Mouse (Mus musculus) intestine, postnatal 0 days (tissue): ENCODE measurements at regions not wholly inside any gene's neighbourhood (a gene's known extent, or its start where the extent isn't known, plus 50 kb on each side); places are given as distances from the start of the nearest gene placed in this dataset.
"Not testable (repeated sequence)": the region's sequence is repeated elsewhere in the genome, so short reads cannot be mapped to it uniquely, and the experiment has no call there.

Experiments used
- ATAC-seq: fragments of 200-750 bp; cut with Nextera tagmentation; 2 replicates; pipeline ENCODE4 v1.8.0; 2017; ENCODE audit warnings: mild to moderate bottlenecking, moderate TSS enrichment, moderate library complexity
- H3K27ac ChIP-seq: fragments of 300-500 bp; sonication (generic); 2 replicates; pipeline ENCODE4 v1.5.1; 2014; ENCODE audit warnings: mild to moderate bottlenecking, low read depth, low read length, moderate library complexity
- H3K27me3 ChIP-seq: fragments of 300-500 bp; sonication (generic); replicated peaks from 2 replicates; pipeline ENCODE4 v1.6.1; 2014; ENCODE audit warnings: low read length, mixed read lengths; ENCODE audit not compliant: control insufficient read depth, insufficient read depth
- H3K36me3 ChIP-seq: fragments of 300-500 bp; sonication (generic); 2 replicates; pipeline ENCODE4 v1.6.1; 2014; ENCODE audit warnings: mild to moderate bottlenecking, moderate library complexity; ENCODE audit not compliant: control insufficient read depth, insufficient read depth
- H3K4me1 ChIP-seq: fragments of 300-500 bp; sonication (generic); replicated peaks from 2 replicates; pipeline ENCODE4 v1.6.1; 2014; ENCODE audit warnings: antibody characterized with exemption, low read length, mixed read lengths; ENCODE audit not compliant: control insufficient read depth, insufficient read depth
- H3K4me2 ChIP-seq: fragments of 300-500 bp; sonication (generic); replicated peaks from 2 replicates; pipeline ENCODE4 v1.6.1; 2014; ENCODE audit warnings: low read depth, mild to moderate bottlenecking, moderate library complexity
- H3K4me3 ChIP-seq: fragments of 300-500 bp; sonication (generic); 2 replicates; pipeline ENCODE4 v1.5.1; 2014; ENCODE audit warnings: low read depth, low read length
- H3K9ac ChIP-seq: fragments of 300-500 bp; sonication (generic); 2 replicates; pipeline ENCODE4 v1.6.1; 2014; ENCODE audit warnings: mild to moderate bottlenecking, low read depth, low read length
- H3K9me3 ChIP-seq: fragments of 300-500 bp; sonication (generic); 2 replicates; pipeline ENCODE4 v1.6.1; 2016; ENCODE audit warnings: mixed run types; ENCODE audit not compliant: control insufficient read depth
- CTCF ChIP-seq: sonication (generic); IDR thresholded peaks from 2 replicates; pipeline ENCODE4 v1.5.1; 2016; ENCODE audit warnings: low read depth, mild to moderate bottlenecking, control low read depth, antibody characterized with exemption, moderate library complexity
- WGBS: fragments of 180-500 bp; shearing (Covaris S2); extraction: QIAGEN DNeasy Blood & Tissue Kit; methylation state at CpG from one replicate; pipeline ENCODE4 v1.1.7; 2014; 5-methylcytosine and 5-hydroxymethylcytosine counted together

- Histone ChIP-seq H3K9ac (no peak overlapping the region), H3K36me3 (no peaks in the 10 kb centered on the region), H3K9me3 (no peaks in the 10 kb centered on the region), H3K4me2 (no peak overlapping the region), H3K27ac (no peak overlapping the region), H3K4me1 (no peaks in the 10 kb centered on the region; the same call in 1 of the 2 replicates), H3K4me3 (no peak overlapping the region), H3K27me3 (no peaks in the 10 kb centered on the region)
- WGBS, result 79% methylated on average over 2 of the region's 2 CpGs
- ATAC-seq, result no peak
- no peak for TF ChIP-seq CTCF
Observed at GRCm38 (mm10) chr3:21655301-21655700, 421.2 kb upstream of the Tbl1xr1 start.

GRCm38 (mm10) chr3:21667349-21668143 is 408.9 kb upstream of the Tbl1xr1 start:
- 65% methylated on average over 5 of the region's 5 CpGs for WGBS

GRCm38 (mm10) chr3:21671885-21672284 is 404.6 kb upstream of the Tbl1xr1 start:
- Histone ChIP-seq H3K9ac (no peak overlapping the region), H3K36me3 (no peaks in the 10 kb centered on the region), H3K4me3 (no peak overlapping the region), H3K27me3 (no peaks in the 10 kb centered on the region), H3K27ac (no peak overlapping the region), H3K4me2 (no peak overlapping the region), H3K4me1 (no peaks in the 10 kb centered on the region), H3K9me3 (no peaks in the 10 kb centered on the region)
- 81% methylated on average over 2 of the region's 2 CpGs for WGBS
- ATAC-seq, result no peak
- no peak for TF ChIP-seq CTCF

More at GRCm38 (mm10) chr3:21667349-21668143, 408.9 kb upstream of the Tbl1xr1 start:
- Histone ChIP-seq H3K27me3 (no peaks in the 10 kb centered on the region), H3K4me2 (no peak overlapping the region), H3K27ac (no peak overlapping the region), H3K4me3 (no peak overlapping the region), H3K4me1 (no peaks in the 10 kb centered on the region), H3K9me3 (no peaks in the 10 kb centered on the region), H3K9ac (no peak overlapping the region), H3K36me3 (no peaks in the 10 kb centered on the region)
- no peak for TF ChIP-seq CTCF
- ATAC-seq, result 0 out of 2 replicates have a peak, but pooled peaks have one; percentile 51

- H3K4me1 ChIP-seq, result no peaks in the 10 kb centered on the region
- no peak overlapping the region for H3K4me3 ChIP-seq
- 85% methylated on average over 2 of the region's 2 CpGs for WGBS
- H3K9ac ChIP-seq, result no peak overlapping the region
- H3K27ac ChIP-seq, result no peak overlapping the region
- ATAC-seq, result no peak
- no peaks in the 10 kb centered on the region for H3K9me3 ChIP-seq
- H3K27me3 ChIP-seq, result no peaks in the 10 kb centered on the region
- no peak for TF ChIP-seq CTCF
- H3K4me2 ChIP-seq, result no peak overlapping the region
- no peaks in the 10 kb centered on the region for H3K36me3 ChIP-seq
Observed at GRCm38 (mm10) chr3:21672492-21672891, 404.0 kb upstream of the Tbl1xr1 start.

- H3K27ac ChIP-seq, result no peak overlapping the region
- WGBS, result 93% methylated on average over 2 of the region's 2 CpGs
- ATAC-seq, result no peak
- TF ChIP-seq CTCF, result no peak
- no peak overlapping the region for H3K4me3 ChIP-seq
- no peaks in the 10 kb centered on the region for H3K36me3 ChIP-seq
- no peak overlapping the region for H3K4me2 ChIP-seq
- no peak overlapping the region for H3K9ac ChIP-seq
- no peaks in the 10 kb centered on the region for H3K27me3 ChIP-seq
- H3K4me1 ChIP-seq, result no peaks in the 10 kb centered on the region
- H3K9me3 ChIP-seq, result no peaks in the 10 kb centered on the region
Observed at GRCm38 (mm10) chr3:21673466-21673865, 403.0 kb upstream of the Tbl1xr1 start.

GRCm38 (mm10) chr3:21678265-21678664 is 398.2 kb upstream of the Tbl1xr1 start:
- Histone ChIP-seq H3K4me2 (no peak overlapping the region), H3K9ac (no peak overlapping the region), H3K4me1 (no peaks in the 10 kb centered on the region), H3K9me3 (no peaks in the 10 kb centered on the region), H3K27me3 (no peaks in the 10 kb centered on the region), H3K4me3 (no peak overlapping the region), H3K27ac (no peak overlapping the region), H3K36me3 (no peaks in the 10 kb centered on the region)
- no peak for TF ChIP-seq CTCF
- peak; percentile 67 for ATAC-seq

- ATAC-seq, result no peak
- H3K9me3 ChIP-seq, result no peaks in the 10 kb centered on the region
Observed at GRCm38 (mm10) chr3:21678734-21679133, 397.7 kb upstream of the Tbl1xr1 start.

GRCm38 (mm10) chr3:21697980-21698672 is 378.3 kb upstream of the Tbl1xr1 start:
- not testable (repeated sequence) for H3K27ac ChIP-seq, H3K9me3 ChIP-seq, H3K4me1 ChIP-seq, H3K4me2 ChIP-seq, ATAC-seq, H3K36me3 ChIP-seq, H3K9ac ChIP-seq, H3K27me3 ChIP-seq, H3K4me3 ChIP-seq
- 36% methylated on average over 1 of the region's 1 CpGs for WGBS

More at GRCm38 (mm10) chr3:21678734-21679133, 397.7 kb upstream of the Tbl1xr1 start:
- Histone ChIP-seq H3K27me3 (no peaks in the 10 kb centered on the region), H3K4me2 (no peak overlapping the region), H3K36me3 (no peaks in the 10 kb centered on the region), H3K27ac (no peak overlapping the region), H3K4me3 (no peak overlapping the region), H3K9ac (no peak overlapping the region), H3K4me1 (no peaks in the 10 kb centered on the region)
- TF ChIP-seq CTCF, result no peak
